Mouse (Mus musculus) lung, postnatal 0 days (tissue): ENCODE data around the gene Lzts2.

ENCODE experiments used
- CTCF ChIP-seq: IDR thresholded peaks from 2 replicates; pipeline ENCODE4 v1.5.1; 2016; ENCODE audit warnings: antibody characterized with exemption, mild to moderate bottlenecking
- EP300 ChIP-seq: IDR thresholded peaks from 2 replicates; pipeline ENCODE4 v1.6.1; 2016; ENCODE audit warnings: antibody characterized with exemption, mild to moderate bottlenecking, control low read depth

DNA sequence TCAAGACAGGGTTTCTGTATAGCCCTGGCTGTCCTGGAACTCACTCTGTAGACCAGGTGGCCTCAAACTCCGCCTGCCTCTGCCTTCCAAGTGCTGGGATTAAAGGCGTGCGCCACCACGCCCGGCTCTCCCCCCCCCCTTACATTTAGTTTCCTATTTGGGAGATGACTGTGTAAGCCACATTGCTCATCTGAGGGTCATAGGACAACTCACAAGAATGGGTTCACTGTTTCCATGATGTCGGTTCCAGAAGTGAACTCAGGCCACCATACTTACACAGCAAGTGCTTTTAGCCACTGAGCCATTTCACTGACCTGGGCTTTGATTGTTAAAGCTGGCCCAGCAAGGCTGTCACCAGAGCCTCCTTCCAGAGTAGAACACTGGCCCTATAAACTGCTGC, 37.1 kb upstream of the Lzts2 start:
- no peak for TF ChIP-seq CTCF
- TF ChIP-seq EP300 = no peak
